Mouse (Mus musculus) testis, postnatal 10 days (tissue): ENCODE data around the gene Pgf.

ENCODE experiments used
- DNase-seq: peaks from one replicate; pipeline ENCODE4 v3.0.0; 2021; ENCODE audit warnings: low spot score

The Pgf gene

GRCm38 (mm10) chr12:85192461-85193108 lies 15.0 kb upstream of the Pgf start:
- DNase-seq: peak; percentile 46

- no peak for DNase-seq
Measured at GRCm38 (mm10) chr12:85190290-85190689, 12.7 kb upstream of the Pgf start.

- no peak for DNase-seq
Measured at GRCm38 (mm10) chr12:85186361-85186760, 8.8 kb upstream of the Pgf start.

- no peak for DNase-seq
Measured at GRCm38 (mm10) chr12:85185810-85186209, 8.2 kb upstream of the Pgf start.

- no peak for DNase-seq
Measured at GRCm38 (mm10) chr12:85184118-85184517, 6.5 kb upstream of the Pgf start.

- DNase-seq: no peak
Measured at GRCm38 (mm10) chr12:85182898-85183297, 5.3 kb upstream of the Pgf start.

GRCm38 (mm10) chr12:85182345-85182643 lies 4.7 kb upstream of the Pgf start:
- DNase-seq: no peak

- no peak for DNase-seq
Measured at GRCm38 (mm10) chr12:85181475-85182344, 4.1 kb upstream of the Pgf start.

- DNase-seq: no peak
Measured at GRCm38 (mm10) chr12:85178294-85178693, 704 bp upstream of the Pgf start.

GRCm38 (mm10) chr12:85176846-85177523 lies 605 bp downstream of the Pgf start:
- DNase-seq: no peak

GRCm38 (mm10) chr12:85175926-85176845 lies 1.4 kb downstream of the Pgf start:
- DNase-seq: peak; percentile 76

- DNase-seq: no peak
Measured at GRCm38 (mm10) chr12:85175087-85175675, 2.4 kb downstream of the Pgf start.

- DNase-seq: peak; percentile 41
Measured at GRCm38 (mm10) chr12:85174016-85174415, 3.6 kb downstream of the Pgf start.

- DNase-seq: no peak
Measured at GRCm38 (mm10) chr12:85170948-85171307, 6.7 kb downstream of the Pgf start.

- DNase-seq: no peak
Measured at GRCm38 (mm10) chr12:85170284-85170947, 7.2 kb downstream of the Pgf start.

- DNase-seq: no peak
Measured at GRCm38 (mm10) chr12:85169877-85170276, 7.7 kb downstream of the Pgf start.

- DNase-seq: peak; percentile 96
Measured at GRCm38 (mm10) chr12:85169117-85169858, 8.3 kb downstream of the Pgf start.

GRCm38 (mm10) chr12:85166631-85167030 lies 11.0 kb downstream of the Pgf start:
- no peak for DNase-seq

- DNase-seq: no peak
Measured at GRCm38 (mm10) chr12:85164996-85165395, 12.6 kb downstream of the Pgf start.

- no peak for DNase-seq
Measured at GRCm38 (mm10) chr12:85159592-85159991, 18.0 kb downstream of the Pgf start.
